Mouse (Mus musculus) heart, postnatal 36 days (tissue): ENCODE results near the gene Ctnnbl1. TPM values are rescaled to one million over a fixed set of nuclear protein-coding genes. Genes with fewer than 3 reads are reported as not detected.

ENCODE experiments used
- DNase-seq, 2 experiments: peaks; one replicate each; pipeline ENCODE4 v3.0.0; 2021 to 2022
- intact Hi-C: fragments of 180-260 bp; cut with DNase I; formaldehyde crosslinking; loops from one replicate; pipeline ENCODE4 v1.15.1; 2025
- total RNA-seq, 2 experiments: library from RNA; stranded (reverse); gene quantifications; 2 replicates each; pipeline ENCODE4 v1.2.3; 2021

Gene Ctnnbl1
- total RNA-seq, 2 experiments from 2014 or later: 11.3 to 14.8 TPM

DNA sequence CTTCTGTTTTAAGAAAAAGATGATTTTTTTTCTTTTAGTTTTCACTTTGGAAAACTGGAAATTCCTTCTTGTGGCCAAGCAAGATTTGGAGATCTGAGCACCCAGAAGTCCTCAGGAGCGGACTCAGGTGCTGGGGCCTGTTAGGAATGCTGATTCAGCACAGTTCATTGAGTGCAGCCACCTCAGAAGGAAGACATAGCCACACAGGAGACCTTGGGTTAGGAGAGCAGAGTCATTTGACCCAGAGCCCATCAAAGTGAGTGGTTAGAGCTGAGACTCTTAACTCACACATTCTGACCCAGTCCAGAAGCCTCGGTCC is 77.7 kb downstream of the Ctnnbl1 start:
- DNase-seq: no peak
- intact Hi-C loops: no loop called here

- intact Hi-C loops: no loop called here
- DNase-seq: no peak
Measured at GRCm38 (mm10) chr2:157817672-157818071, 80.5 kb downstream of the Ctnnbl1 start.

GRCm38 (mm10) chr2:157818576-157819320 is 81.5 kb downstream of the Ctnnbl1 start:
- intact Hi-C loops: no loop called here
- no peak for DNase-seq

DNA sequence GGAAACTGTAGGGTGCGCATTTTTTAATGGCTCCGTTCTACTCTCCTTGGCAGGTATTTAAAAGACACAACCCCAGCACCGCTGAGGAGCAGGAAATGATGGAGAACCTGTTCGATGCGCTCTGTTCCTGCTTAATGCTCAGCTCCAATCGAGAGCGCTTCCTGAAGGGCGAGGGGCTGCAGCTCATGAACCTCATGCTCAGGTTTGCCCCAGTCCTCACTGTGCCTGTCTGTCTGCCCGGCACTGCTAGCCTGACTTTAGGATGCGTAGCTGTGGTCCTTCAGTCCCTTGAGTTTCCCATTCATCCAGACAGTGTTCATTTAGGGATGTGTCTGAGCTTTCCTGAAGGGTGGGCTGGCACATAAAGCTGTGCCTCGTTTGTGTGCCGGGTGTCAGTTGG is 82.2 kb downstream of the Ctnnbl1 start:
- intact Hi-C loops: no loop called here
- no peak for DNase-seq

- intact Hi-C loops: loop anchor here (5.0 to 10.0 kb wide), 2 partner anchors 51 to 656 kb away; no protein-coding TSS in a partner anchor
- no peak for DNase-seq
Measured at GRCm38 (mm10) chr2:157821259-157821658, 84.1 kb downstream of the Ctnnbl1 start.

GRCm38 (mm10) chr2:157823456-157823855 is 86.3 kb downstream of the Ctnnbl1 start:
- intact Hi-C loops: loop anchor here (5.0 to 10.0 kb wide), 2 partner anchors 49 to 659 kb away; no protein-coding TSS in a partner anchor
- no peak for DNase-seq

DNA sequence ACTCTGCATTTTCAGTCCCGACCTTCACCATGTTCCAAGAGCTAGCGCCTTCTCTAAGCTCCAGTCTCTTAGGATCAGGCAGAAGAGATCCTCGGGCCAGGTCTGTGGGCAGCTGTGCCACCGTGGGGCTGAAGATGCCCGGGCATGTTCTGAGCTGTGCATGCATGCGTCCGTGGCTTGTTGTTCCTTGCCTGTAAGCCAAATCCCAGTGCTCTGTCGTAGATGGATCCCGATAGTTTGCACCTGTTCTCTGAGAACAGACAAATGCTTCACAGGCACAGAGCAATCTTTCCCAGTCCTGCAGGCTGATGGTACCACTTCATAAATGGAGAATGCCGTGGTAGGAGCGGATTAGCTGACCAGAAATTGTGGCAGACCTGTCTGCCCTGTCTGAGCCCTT is 87.0 kb downstream of the Ctnnbl1 start:
- no peak for DNase-seq
- intact Hi-C loops: loop anchor here (5.0 to 10.0 kb wide), 2 partner anchors 48 to 659 kb away; no protein-coding TSS in a partner anchor

DNA sequence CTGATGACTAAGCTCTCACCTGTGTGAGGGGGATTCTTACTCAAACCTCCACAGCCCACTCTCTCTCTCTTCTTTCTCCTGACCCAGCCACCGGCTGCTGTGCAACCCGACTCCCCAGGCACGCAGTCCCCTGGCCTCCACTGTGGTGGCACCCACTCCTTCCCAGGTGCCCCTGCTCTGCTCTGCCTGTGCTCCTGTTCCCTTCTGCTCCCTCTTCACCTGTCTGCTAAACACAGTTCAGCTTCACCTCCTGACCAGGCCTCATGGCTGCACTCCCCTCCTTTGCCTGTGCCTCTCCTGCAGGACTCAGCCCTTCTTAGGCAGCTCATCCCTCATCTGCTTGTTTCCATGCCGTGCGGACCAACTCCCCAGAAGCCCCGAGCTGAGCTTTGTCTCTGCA is 92.9 kb downstream of the Ctnnbl1 start:
- intact Hi-C loops: no loop called here
- DNase-seq: no peak

DNA sequence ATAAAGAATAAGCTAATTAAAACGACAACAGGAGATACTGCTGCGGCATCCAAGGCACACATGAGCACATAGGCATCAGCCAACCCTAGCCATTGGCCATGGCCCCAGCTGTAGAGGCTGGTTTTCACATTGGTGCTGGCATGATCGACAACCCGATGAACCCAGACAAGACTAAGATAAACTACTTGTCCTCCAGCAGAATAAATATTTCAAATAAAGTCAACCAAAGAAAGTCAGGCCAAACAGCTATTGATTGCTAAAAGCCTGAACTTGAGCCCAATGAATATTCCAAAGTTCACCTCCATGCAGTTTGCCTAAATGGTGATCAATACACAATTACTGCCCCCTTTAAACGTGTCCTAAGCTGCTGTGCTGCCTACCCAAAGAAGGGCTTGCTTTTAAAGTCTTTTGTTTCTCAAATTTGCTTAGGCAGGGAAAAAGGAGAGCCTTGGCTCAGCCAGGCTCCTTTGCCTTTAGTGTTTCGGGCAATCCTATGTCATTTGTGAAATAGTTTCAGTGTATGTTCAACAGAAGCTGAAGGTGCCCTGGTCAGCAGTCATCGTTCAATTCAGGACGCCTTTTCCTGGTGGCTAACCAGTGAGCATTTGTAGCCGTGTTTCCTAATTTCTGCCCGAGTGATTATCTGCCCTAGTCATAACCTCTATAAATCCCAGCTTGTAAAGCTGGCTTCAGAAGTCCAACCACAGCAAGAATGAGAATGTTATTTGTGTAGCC is 93.6 kb downstream of the Ctnnbl1 start:
- intact Hi-C loops: no loop called here
- no peak for DNase-seq

GRCm38 (mm10) chr2:157837050-157837449 is 99.8 kb downstream of the Ctnnbl1 start:
- intact Hi-C loops: no loop called here
- DNase-seq: no peak

DNA sequence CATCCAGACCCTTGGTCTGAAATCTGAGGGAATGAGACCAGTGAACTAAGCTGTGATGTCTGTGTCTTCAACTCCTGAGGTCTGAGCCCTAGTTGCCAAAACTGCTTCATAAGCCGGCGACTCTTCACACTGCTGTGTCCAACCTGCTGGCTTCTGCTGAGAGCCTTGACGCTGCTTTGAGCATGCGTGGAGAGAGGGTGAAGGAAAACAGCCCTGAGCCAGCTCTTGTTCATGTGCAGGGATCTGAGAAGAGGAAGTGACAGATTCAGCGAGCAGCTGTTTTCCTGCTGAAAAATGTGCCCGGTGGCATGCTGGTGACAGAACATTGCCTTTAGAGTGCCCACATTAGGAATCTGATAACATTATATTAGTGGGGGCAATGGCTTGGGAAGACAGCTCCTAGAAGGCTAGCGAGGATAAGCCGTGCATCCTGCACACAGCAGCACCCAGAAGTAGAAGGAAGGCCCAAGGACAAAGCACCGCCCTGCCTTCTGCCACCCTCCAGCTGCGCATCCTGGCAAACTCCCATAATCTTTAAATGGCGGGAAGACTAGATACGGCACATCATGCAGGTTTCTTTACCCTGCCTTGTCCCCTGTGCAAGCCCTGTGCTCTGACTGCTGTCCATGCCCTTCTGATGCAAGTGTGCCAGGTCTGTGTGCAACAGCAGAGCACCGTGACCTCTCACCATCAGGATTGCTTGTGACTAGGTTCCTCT is 101.2 kb downstream of the Ctnnbl1 start:
- intact Hi-C loops: no loop called here
- DNase-seq: no peak

DNA sequence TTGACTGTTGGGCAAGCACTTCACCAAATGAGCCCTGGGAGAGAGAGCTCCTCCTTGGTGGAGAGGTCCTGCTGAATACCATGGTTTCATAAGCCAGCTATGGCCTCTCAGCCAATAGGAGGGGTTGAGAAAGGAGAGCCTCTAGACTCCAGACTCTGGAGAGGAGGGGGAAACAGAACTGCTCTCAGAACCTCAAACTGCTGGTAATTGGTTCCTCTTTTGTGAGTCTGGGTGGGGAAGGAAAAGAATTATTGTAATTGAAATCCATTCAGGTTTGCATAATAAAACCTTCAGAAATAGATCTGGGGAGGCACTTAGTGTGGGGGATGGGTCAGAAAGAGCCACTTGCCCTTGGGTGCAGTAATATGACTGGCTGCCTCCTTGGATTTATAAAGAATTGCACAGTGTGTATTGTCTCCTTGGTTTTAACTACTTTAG is 103.5 kb downstream of the Ctnnbl1 start:
- intact Hi-C loops: no loop called here

GRCm38 (mm10) chr2:157841121-157841520 is 103.9 kb downstream of the Ctnnbl1 start:
- intact Hi-C loops: no loop called here
- no peak for DNase-seq

More for the DNA sequence above, 103.5 kb downstream of the Ctnnbl1 start:
- no peak for DNase-seq

DNA sequence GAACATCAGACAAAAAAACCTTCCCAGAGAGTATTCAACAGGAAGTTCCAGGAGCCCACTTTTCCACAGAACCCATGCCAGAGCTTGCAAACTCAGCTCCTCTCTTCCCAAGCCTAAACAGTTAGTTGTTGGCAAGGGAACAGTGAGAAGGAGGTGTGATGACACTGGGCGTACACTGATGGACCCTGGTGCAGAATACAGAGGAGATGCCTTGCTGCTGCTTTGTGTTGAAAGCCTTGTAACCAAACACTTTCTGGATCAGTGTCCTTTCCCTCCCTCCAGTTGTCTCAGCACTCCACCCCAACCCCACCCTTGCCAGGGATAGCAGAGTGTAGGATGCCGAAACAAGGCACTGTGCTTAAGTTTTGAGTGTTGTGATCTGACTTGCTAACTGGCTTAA is 107.5 kb downstream of the Ctnnbl1 start:
- DNase-seq: no peak
- intact Hi-C loops: no loop called here

GRCm38 (mm10) chr2:157845831-157846230 is 108.6 kb downstream of the Ctnnbl1 start:
- DNase-seq: no peak
- intact Hi-C loops: no loop called here

DNA sequence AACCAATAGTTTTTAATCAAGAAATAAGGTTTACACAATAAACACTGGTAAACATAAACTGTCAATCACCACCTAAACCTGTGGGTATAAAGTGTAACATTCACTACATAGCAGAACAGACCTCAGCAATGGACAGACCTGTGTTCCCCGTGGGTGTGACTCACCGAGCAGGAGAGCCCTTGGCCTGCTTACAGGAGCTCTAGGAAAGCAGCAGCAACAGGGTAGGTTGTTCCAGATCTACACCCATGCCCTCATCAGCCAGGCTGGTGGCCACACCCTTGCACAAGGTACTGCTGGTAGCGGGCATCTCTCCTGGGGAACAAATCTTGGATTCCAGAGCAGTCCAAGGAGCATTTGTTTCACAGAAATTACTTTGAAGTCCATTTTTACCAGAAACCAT is 115.9 kb downstream of the Ctnnbl1 start:
- intact Hi-C loops: no loop called here
- DNase-seq: no peak

DNA sequence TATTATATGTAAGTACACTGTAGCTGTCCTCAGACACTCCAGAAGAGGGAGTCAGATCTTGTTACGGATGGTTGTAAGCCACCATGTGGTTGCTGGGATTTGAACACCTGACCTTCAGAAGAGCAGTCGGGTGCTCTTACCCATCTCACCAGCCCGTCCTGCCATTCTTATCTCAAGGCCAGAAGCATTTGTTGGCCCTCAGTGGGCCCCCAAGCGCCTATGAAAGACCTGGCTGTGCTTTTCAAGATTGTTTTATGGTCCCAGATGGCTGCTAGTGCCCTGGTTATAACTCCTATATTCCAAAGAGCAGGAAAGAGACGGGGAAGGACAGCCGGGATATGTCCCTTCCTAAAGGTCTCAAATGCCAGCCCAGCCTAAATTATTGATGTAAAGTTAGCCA is 118.6 kb downstream of the Ctnnbl1 start:
- no peak for DNase-seq
- intact Hi-C loops: no loop called here

- no peak for DNase-seq
- intact Hi-C loops: no loop called here
Measured at GRCm38 (mm10) chr2:157857496-157857895, 120.3 kb downstream of the Ctnnbl1 start.

DNA sequence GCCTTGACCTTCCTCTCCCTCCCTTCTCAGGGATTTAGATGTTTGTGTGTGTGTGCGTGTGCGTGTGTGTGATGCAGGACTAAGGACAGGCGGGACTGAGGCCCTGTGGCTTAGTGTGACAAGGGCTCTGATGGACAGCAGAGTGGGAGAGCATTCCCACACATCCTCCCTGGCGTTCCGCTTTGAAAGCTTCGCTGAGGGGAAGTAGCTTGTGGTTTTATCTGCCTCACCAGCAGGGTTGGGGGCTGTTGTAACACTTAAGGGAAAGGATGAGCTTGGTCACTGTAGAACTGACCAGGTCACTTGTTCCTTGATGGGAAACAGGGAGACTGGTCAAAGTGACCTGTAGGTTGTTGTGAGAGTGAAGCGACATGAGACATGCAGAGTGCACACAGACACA is 121.1 kb downstream of the Ctnnbl1 start:
- no peak for DNase-seq
- intact Hi-C loops: no loop called here

- no peak for DNase-seq
- intact Hi-C loops: no loop called here
Measured at GRCm38 (mm10) chr2:157859046-157859701, 122.0 kb downstream of the Ctnnbl1 start.
